Mouse (Mus musculus) ES-E14 (cell line): Measurements from ENCODE around the gene Clrn3.

Experiments
- CHD2 ChIP-seq: IDR thresholded peaks from 2 replicates; pipeline ENCODE4 v1.6.1; 2014; ENCODE audit warnings: mild to moderate bottlenecking, low read depth, low read length, inconsistent platforms
- HCFC1 ChIP-seq: IDR thresholded peaks from 2 replicates; pipeline ENCODE4 v1.6.1; 2012; ENCODE audit warnings: low read length, inconsistent platforms, borderline replicate concordance; ENCODE audit not compliant: insufficient read depth
- ZC3H11A ChIP-seq: IDR thresholded peaks from 2 replicates; pipeline ENCODE4 v1.6.1; 2012; ENCODE audit warnings: low read depth, mild to moderate bottlenecking, inconsistent platforms, low read length, borderline replicate concordance
- ZNF384 ChIP-seq: IDR thresholded peaks from 2 replicates; pipeline ENCODE4 v1.6.1; 2012; ENCODE audit warnings: low read depth, low read length, inconsistent platforms

GRCm38 (mm10) chr7:135548434-135548833 is 20.0 kb upstream of the Clrn3 start:
- no peak for TF ChIP-seq ZC3H11A
- no peak for TF ChIP-seq CHD2
- no peak for TF ChIP-seq ZNF384
- no peak for TF ChIP-seq HCFC1
